Mouse (Mus musculus): Measurements from ENCODE around the gene Yipf3. TPM values are rescaled to one million over a fixed set of nuclear protein-coding genes. Genes with fewer than 3 reads are reported as not detected.

Yipf3 gene
- total and polyA plus RNA-seq, 2 experiments from 2014 or later: 16.0 to 68.5 TPM

- H3K9ac ChIP-seq (replicated peaks; ENCODE audit: low read depth, low read length): peak within 1 kb of the TSS; percentile 37; the same call in 1 of the 2 replicates
- H3K27ac ChIP-seq (ENCODE audit: low read depth): no peak within 1 kb of the TSS
- ATAC-seq (ENCODE audit: insufficient read depth, low read depth) (no peak), DNase-seq (ENCODE audit: low spot score) (no peak)
- peak within 1 kb of the TSS; percentile 70 for H3K4me3 ChIP-seq (ENCODE audit: low read depth, low read length)
- no peaks in the 10 kb centered on the region for H3K36me3 ChIP-seq (replicated peaks; ENCODE audit: control insufficient read depth, insufficient read depth, low read length)
- H3K9me3 ChIP-seq (replicated peaks; ENCODE audit: control insufficient read depth, low read length): no peaks in the 10 kb centered on the region
- H3K4me2 ChIP-seq (ENCODE audit: low read depth, low read length): peak within 1 kb of the TSS; percentile 100
- TF ChIP-seq EP300 (IDR thresholded peaks at IDR 0.05; ENCODE audit: low read depth) (no peak), CTCF (IDR thresholded peaks at IDR 0.05; ENCODE audit: low read depth) (no peak)
- peaks cover 14% of the 10 kb centered on the region for H3K4me1 ChIP-seq (ENCODE audit: control insufficient read depth, insufficient read depth)
- peaks cover 58% of the 10 kb centered on the region for H3K27me3 ChIP-seq (ENCODE audit: control insufficient read depth, insufficient read depth, low read length)
- under 1% methylated on average over 60 of the region's 86 CpGs for WGBS
These were observed 49.7 kb downstream of the Yipf3 start, which contains the start of gene Dlk2 for GRCm38 (mm10) chr17:46297364-46298219. TSS of gene Dlk2 (plus strand) at chr17:46297421.

GRCm38 (mm10) chr17:46298220-46298913 lies 50.5 kb downstream of the Yipf3 start:
- peak; percentile 86 for ATAC-seq (ENCODE audit: insufficient read depth, low read depth)
- Histone ChIP-seq H3K9me3 (replicated peaks; ENCODE audit: control insufficient read depth, low read length) (no peaks in the 10 kb centered on the region), H3K27ac (ENCODE audit: low read depth) (no peak overlapping the region), H3K27me3 (ENCODE audit: control insufficient read depth, insufficient read depth, low read length) (peaks cover 53% of the 10 kb centered on the region), H3K36me3 (replicated peaks; ENCODE audit: control insufficient read depth, insufficient read depth, low read length) (no peaks in the 10 kb centered on the region), H3K4me1 (ENCODE audit: control insufficient read depth, insufficient read depth) (peaks cover 14% of the 10 kb centered on the region), H3K9ac (replicated peaks; ENCODE audit: low read depth, low read length) (no peak overlapping the region), H3K4me3 (ENCODE audit: low read depth, low read length) (peak overlapping the region; percentile 70), H3K4me2 (ENCODE audit: low read depth, low read length) (peak overlapping the region; percentile 100)
- peak; percentile 83 for TF ChIP-seq CTCF (IDR thresholded peaks at IDR 0.05; ENCODE audit: low read depth)
- no peak for TF ChIP-seq EP300 (IDR thresholded peaks at IDR 0.05; ENCODE audit: low read depth)
- peak; percentile 51 for DNase-seq (ENCODE audit: low spot score)
- WGBS: under 1% methylated on average over 46 of the region's 48 CpGs

DNA sequence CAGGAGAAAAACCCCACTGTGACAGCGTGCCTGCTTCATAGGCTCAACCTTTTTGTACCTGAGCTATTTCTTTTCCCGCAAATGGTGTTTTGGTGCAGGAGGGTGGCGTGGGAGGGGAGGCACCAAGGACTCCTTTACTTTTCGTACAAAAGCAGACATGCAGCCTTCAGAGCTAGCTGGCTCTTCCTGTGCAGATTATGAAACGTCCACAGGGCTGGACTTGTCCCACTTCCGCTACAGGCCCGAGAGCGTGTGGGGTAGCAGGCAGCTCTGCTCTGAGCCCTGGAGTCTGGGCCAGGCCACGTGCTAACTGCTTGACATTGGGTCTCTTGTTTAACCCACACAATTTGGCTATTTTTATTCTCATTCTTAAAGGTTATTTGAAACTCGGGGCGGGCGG lies 54.0 kb downstream of the Yipf3 start:
- Histone ChIP-seq H3K4me3 (ENCODE audit: low read depth, low read length) (no peak overlapping the region), H3K9me3 (replicated peaks; ENCODE audit: control insufficient read depth, low read length) (no peaks in the 10 kb centered on the region), H3K9ac (replicated peaks; ENCODE audit: low read depth, low read length) (no peak overlapping the region), H3K27ac (ENCODE audit: low read depth) (no peak overlapping the region), H3K4me2 (ENCODE audit: low read depth, low read length) (no peak overlapping the region), H3K4me1 (ENCODE audit: control insufficient read depth, insufficient read depth) (peaks cover 14% of the 10 kb centered on the region), H3K36me3 (replicated peaks; ENCODE audit: control insufficient read depth, insufficient read depth, low read length) (0 out of 2 replicates have a peak, but pooled peaks cover 5% of the 10 kb centered on the region), H3K27me3 (ENCODE audit: control insufficient read depth, insufficient read depth, low read length) (peaks cover 27% of the 10 kb centered on the region)
- TF ChIP-seq CTCF (IDR thresholded peaks at IDR 0.05; ENCODE audit: low read depth) (no peak), EP300 (IDR thresholded peaks at IDR 0.05; ENCODE audit: low read depth) (no peak)
- ATAC-seq (ENCODE audit: insufficient read depth, low read depth) (no peak), DNase-seq (ENCODE audit: low spot score) (no peak)
- 69% methylated on average over 12 of the region's 12 CpGs for WGBS

MicroRNAs within 50 kb of the gene (microRNA counts, 519-probe panel; counts per million panel counts)
- microRNA mmu-miR-693-3p: not detected
- not detected for microRNA mmu-miR-693-5p

Small RNA genes within 50 kb of the gene (microRNA-seq; reads per million reads assigned to microRNA genes)
- not detected for gene Mir693

Other genes starting within 250 kb of the Yipf3 start
- 122 and 224 TPM in 2 replicates for gene Vegfa, start 215.7 kb upstream of the Yipf3 start, total RNA-seq (2014; rRNA removed; ENCODE audit: low replicate concordance)
- gene Vegfa, start 215.7 kb upstream of the Yipf3 start, polyA plus RNA-seq (2015; fragmentation: Nextera tagmentation; extraction: Ambion mirVana): 5.0 and 5.2 TPM in 2 replicates
- gene Mrps18a, start 137.1 kb upstream of the Yipf3 start, total RNA-seq (2014; rRNA removed; ENCODE audit: low replicate concordance): 76.6 and 86.5 TPM in 2 replicates
- gene Mrps18a, start 137.1 kb upstream of the Yipf3 start, polyA plus RNA-seq (2015; fragmentation: Nextera tagmentation; extraction: Ambion mirVana): 169 and 174 TPM in 2 replicates
- gene Rsph9, start 103.9 kb upstream of the Yipf3 start, total RNA-seq (2014; rRNA removed; ENCODE audit: low replicate concordance): 0.27 and 4.5 TPM in 2 replicates
- 4.2 and 4.7 TPM in 2 replicates for gene Rsph9, start 103.9 kb upstream of the Yipf3 start, polyA plus RNA-seq (2015; fragmentation: Nextera tagmentation; extraction: Ambion mirVana)
- gene Mad2l1bp, start 94.5 kb upstream of the Yipf3 start, total RNA-seq (2014; rRNA removed; ENCODE audit: low replicate concordance): 19.1 and 26.9 TPM in 2 replicates
- 32.5 and 32.6 TPM in 2 replicates for gene Mad2l1bp, start 94.5 kb upstream of the Yipf3 start, polyA plus RNA-seq (2015; fragmentation: Nextera tagmentation; extraction: Ambion mirVana)
- gene Gtpbp2, start 87.0 kb upstream of the Yipf3 start, total RNA-seq (2014; rRNA removed; ENCODE audit: low replicate concordance): 66.4 and 99.0 TPM in 2 replicates
- gene Gtpbp2, start 87.0 kb upstream of the Yipf3 start, polyA plus RNA-seq (2015; fragmentation: Nextera tagmentation; extraction: Ambion mirVana): 24.5 and 25.8 TPM in 2 replicates
- gene Polh, start 45.4 kb upstream of the Yipf3 start, total RNA-seq (2014; rRNA removed; ENCODE audit: low replicate concordance): 11.0 and 13.0 TPM in 2 replicates
- gene Polh, start 45.4 kb upstream of the Yipf3 start, polyA plus RNA-seq (2015; fragmentation: Nextera tagmentation; extraction: Ambion mirVana): 7.8 and 7.9 TPM in 2 replicates
- 22.6 and 28.9 TPM in 2 replicates for gene Xpo5, start 45.3 kb upstream of the Yipf3 start, total RNA-seq (2014; rRNA removed; ENCODE audit: low replicate concordance)
- 9.9 and 11.7 TPM in 2 replicates for gene Xpo5, start 45.3 kb upstream of the Yipf3 start, polyA plus RNA-seq (2015; fragmentation: Nextera tagmentation; extraction: Ambion mirVana)
- gene Polr1c, start within 50 bp of the Yipf3 start, total RNA-seq (2014; rRNA removed; ENCODE audit: low replicate concordance): 35.7 and 38.3 TPM in 2 replicates
- 27.2 TPM in 2 replicates for gene Polr1c, start within 50 bp of the Yipf3 start, polyA plus RNA-seq (2015; fragmentation: Nextera tagmentation; extraction: Ambion mirVana)
- gene Lrrc73, start 5.5 kb downstream of the Yipf3 start, total RNA-seq (2014; rRNA removed; ENCODE audit: low replicate concordance): 1.3 and 1.5 TPM in 2 replicates
- gene Lrrc73, start 5.5 kb downstream of the Yipf3 start, polyA plus RNA-seq (2015; fragmentation: Nextera tagmentation; extraction: Ambion mirVana): 0.26 and 0.45 TPM in 2 replicates
- 30.1 and 31.9 TPM in 2 replicates for gene Tjap1, start 34.9 kb downstream of the Yipf3 start, total RNA-seq (2014; rRNA removed; ENCODE audit: low replicate concordance)
- 20.1 and 22.6 TPM in 2 replicates for gene Tjap1, start 34.9 kb downstream of the Yipf3 start, polyA plus RNA-seq (2015; fragmentation: Nextera tagmentation; extraction: Ambion mirVana)
- gene Dlk2, start 49.3 kb downstream of the Yipf3 start, total RNA-seq (2014; rRNA removed; ENCODE audit: low replicate concordance): 1.7 TPM in 1 of 2 replicates, not detected in the other
- gene Dlk2, start 49.3 kb downstream of the Yipf3 start, polyA plus RNA-seq (2015; fragmentation: Nextera tagmentation; extraction: Ambion mirVana): 0.16 and 0.43 TPM in 2 replicates
- gene Abcc10, start 80.3 kb downstream of the Yipf3 start, total RNA-seq (2014; rRNA removed; ENCODE audit: low replicate concordance): 5.8 and 6.8 TPM in 2 replicates
- gene Abcc10, start 80.3 kb downstream of the Yipf3 start, polyA plus RNA-seq (2015; fragmentation: Nextera tagmentation; extraction: Ambion mirVana): 3.6 and 4.1 TPM in 2 replicates
- gene Zfp318, start 135.7 kb downstream of the Yipf3 start, total RNA-seq (2014; rRNA removed; ENCODE audit: low replicate concordance): 5.3 and 18.1 TPM in 2 replicates
- 4.2 and 4.4 TPM in 2 replicates for gene Zfp318, start 135.7 kb downstream of the Yipf3 start, polyA plus RNA-seq (2015; fragmentation: Nextera tagmentation; extraction: Ambion mirVana)
- gene Crip3, start 180.8 kb downstream of the Yipf3 start, total RNA-seq (2014; rRNA removed; ENCODE audit: low replicate concordance): 1.5 TPM in 1 of 2 replicates, not detected in the other
- 0.48 and 1.00 TPM in 2 replicates for gene Crip3, start 180.8 kb downstream of the Yipf3 start, polyA plus RNA-seq (2015; fragmentation: Nextera tagmentation; extraction: Ambion mirVana)
- gene Slc22a7, start 190.4 kb downstream of the Yipf3 start, total RNA-seq (2014; rRNA removed; ENCODE audit: low replicate concordance): not detected in 2 replicates
- gene Slc22a7, start 190.4 kb downstream of the Yipf3 start, polyA plus RNA-seq (2015; fragmentation: Nextera tagmentation; extraction: Ambion mirVana): not detected in 2 replicates
- 0.31 and 0.80 TPM in 2 replicates for gene Ttbk1, start 239.6 kb downstream of the Yipf3 start, total RNA-seq (2014; rRNA removed; ENCODE audit: low replicate concordance)
- 0.04 TPM in 2 replicates for gene Ttbk1, start 239.6 kb downstream of the Yipf3 start, polyA plus RNA-seq (2015; fragmentation: Nextera tagmentation; extraction: Ambion mirVana)
- 7.0 and 16.0 TPM in 2 replicates for gene Dnph1, start 248.6 kb downstream of the Yipf3 start, total RNA-seq (2014; rRNA removed; ENCODE audit: low replicate concordance)
- gene Dnph1, start 248.6 kb downstream of the Yipf3 start, polyA plus RNA-seq (2015; fragmentation: Nextera tagmentation; extraction: Ambion mirVana): 9.1 and 10.0 TPM in 2 replicates